7 mouse cellular contexts compared by ENCODE assay signal in the genomic region with DNA sequence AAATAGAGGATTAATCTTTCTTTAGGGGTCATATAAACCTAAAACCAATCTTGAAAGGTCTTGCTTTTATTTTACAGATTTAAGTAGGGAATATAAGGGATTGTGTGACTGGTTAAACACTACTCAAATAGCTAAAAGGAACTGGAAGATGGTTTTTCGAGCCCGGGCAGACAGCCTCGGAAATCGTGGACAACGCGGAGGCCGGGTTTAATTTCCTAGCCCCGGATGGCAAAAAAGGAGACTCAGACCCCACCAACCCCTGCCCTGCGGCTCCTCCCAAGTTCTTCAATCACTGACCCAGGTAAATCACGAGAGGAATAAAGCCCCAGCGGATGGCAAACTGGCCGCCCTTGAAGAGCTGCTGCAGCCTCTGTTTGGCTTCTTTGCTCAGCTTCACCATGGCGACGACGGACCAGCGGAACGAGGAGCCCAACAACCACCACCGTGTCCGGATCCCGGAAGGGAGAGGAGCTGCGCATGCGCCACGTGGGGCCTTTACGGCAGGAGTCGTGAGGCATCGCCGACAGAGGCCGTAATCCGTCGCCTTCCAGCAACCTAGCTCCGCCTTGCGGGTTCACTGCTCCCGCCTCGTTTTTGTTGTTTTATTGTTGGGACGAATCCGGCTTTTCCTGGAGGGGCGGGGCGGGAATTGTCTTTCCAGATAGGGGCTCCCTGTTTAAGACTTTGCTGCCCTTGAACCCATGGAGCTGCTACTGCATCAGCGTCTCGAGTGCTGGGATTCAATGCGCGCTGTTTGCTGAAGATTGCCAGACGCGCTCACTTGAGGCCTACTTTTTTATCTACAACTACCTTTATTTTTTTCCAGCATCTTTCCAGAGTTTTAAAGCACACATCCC. TPM values are rescaled to one million over a fixed set of nuclear protein-coding genes. Genes with fewer than 3 reads are reported as not detected.
DNase-seq lines count a peak whose midpoint lies in the region; ATAC-seq lines count a peak whose summit lies in the region.

Gene Tomm7 (minus strand): TSS at position 488 of the 857 bp plus-strand sequence.

- H3K9ac ChIP-seq in embryonic facial prominence, embryonic 12.5 days, result peak within 1 kb of the TSS; percentile 64
- peak within 1 kb of the TSS; percentile 60 for H3K9ac ChIP-seq in limb, embryonic 11.5 days (ENCODE audit: low read length)
- peak within 1 kb of the TSS; percentile 82 for H3K9ac ChIP-seq in midbrain, embryonic 14.5 days (replicated peaks; ENCODE audit: low read length)

- no peaks in the 10 kb centered on the region for H3K9me3 ChIP-seq in embryonic facial prominence, embryonic 12.5 days
- no peaks in the 10 kb centered on the region for H3K9me3 ChIP-seq in limb, embryonic 11.5 days (ENCODE audit: control insufficient read depth, low read length)
- no peaks in the 10 kb centered on the region for H3K9me3 ChIP-seq in midbrain, embryonic 14.5 days (ENCODE audit: control insufficient read depth, low read length)

- H3K4me3 ChIP-seq in embryonic facial prominence, embryonic 12.5 days, result peak within 1 kb of the TSS; percentile 66
- H3K4me3 ChIP-seq in limb, embryonic 11.5 days (ENCODE audit: low read depth, low read length), result peak within 1 kb of the TSS; percentile 61
- H3K4me3 ChIP-seq in midbrain, embryonic 14.5 days (replicated peaks; ENCODE audit: low read depth, low read length), result peak within 1 kb of the TSS; percentile 69

- peak; percentile 94 for ATAC-seq in embryonic facial prominence, embryonic 12.5 days (ENCODE audit: insufficient number of reproducible peaks, insufficient read depth, low FRiP score, low TSS enrichment)
- peak; percentile 86 for ATAC-seq in limb, embryonic 11.5 days (ENCODE audit: insufficient number of reproducible peaks, low FRiP score, low TSS enrichment, low read depth)
- peak; percentile 92 for ATAC-seq in midbrain, embryonic 14.5 days (ENCODE audit: low FRiP score, low TSS enrichment)

- peak within 1 kb of the TSS; percentile 82 for H3K27ac ChIP-seq in embryonic facial prominence, embryonic 12.5 days
- H3K27ac ChIP-seq in limb, embryonic 11.5 days (replicated peaks; ENCODE audit: low read depth, low read length), result peak within 1 kb of the TSS; percentile 48
- peak within 1 kb of the TSS; percentile 84 for H3K27ac ChIP-seq in midbrain, embryonic 14.5 days (replicated peaks; ENCODE audit: low read depth, low read length)

- H3K4me1 ChIP-seq in embryonic facial prominence, embryonic 12.5 days, result peaks cover 6% of the 10 kb centered on the region; the same call in 1 of the 2 replicates
- H3K4me1 ChIP-seq in limb, embryonic 11.5 days (ENCODE audit: control insufficient read depth, insufficient read depth, low read length), result no peaks in the 10 kb centered on the region
- H3K4me1 ChIP-seq in midbrain, embryonic 14.5 days (ENCODE audit: control insufficient read depth, insufficient read depth, low read length), result peaks cover 14% of the 10 kb centered on the region

- H3K27me3 ChIP-seq in embryonic facial prominence, embryonic 12.5 days, result no peaks in the 10 kb centered on the region
- no peaks in the 10 kb centered on the region for H3K27me3 ChIP-seq in limb, embryonic 11.5 days (ENCODE audit: control insufficient read depth, insufficient read depth, low read length)
- H3K27me3 ChIP-seq in midbrain, embryonic 14.5 days (ENCODE audit: control insufficient read depth, insufficient read depth, low read length), result no peaks in the 10 kb centered on the region

- peak within 1 kb of the TSS; percentile 75 for H3K4me2 ChIP-seq in embryonic facial prominence, embryonic 12.5 days (replicated peaks)
- peak within 1 kb of the TSS; percentile 51 for H3K4me2 ChIP-seq in limb, embryonic 11.5 days (ENCODE audit: low read depth, severe bottlenecking)
- peak within 1 kb of the TSS; percentile 83 for H3K4me2 ChIP-seq in midbrain, embryonic 14.5 days (ENCODE audit: low read length)

- H3K36me3 ChIP-seq in embryonic facial prominence, embryonic 12.5 days, result peaks cover 7% of the 10 kb centered on the region
- peaks cover 2% of the 10 kb centered on the region; the same call in 1 of the 2 replicates for H3K36me3 ChIP-seq in limb, embryonic 11.5 days (ENCODE audit: control insufficient read depth, insufficient read depth, low read length)
- H3K36me3 ChIP-seq in midbrain, embryonic 14.5 days (ENCODE audit: control insufficient read depth, insufficient read depth, low read length), result peaks cover 8% of the 10 kb centered on the region

- under 1% methylated on average over 44 of the region's 44 CpGs for WGBS in embryonic facial prominence, embryonic 12.5 days
- WGBS in limb, embryonic 11.5 days, result under 1% methylated on average over 44 of the region's 44 CpGs
- WGBS in midbrain, embryonic 14.5 days, result 0% methylated on average over 44 of the region's 44 CpGs

- DNase-seq in adrenal gland, postnatal 25 days, result peak; percentile 97
- peak; percentile 100 for DNase-seq in heart, adult 11 months
- DNase-seq in kidney, adult 18-20 months, result peak; percentile 95
- peak; percentile 97 for DNase-seq in limb, embryonic 11.5 days (ENCODE audit: low spot score)
- DNase-seq in midbrain, embryonic 14.5 days, result peak; percentile 98
- peak; percentile 90 to 93 for DNase-seq in spleen, adult 18-20 months

RNA-seq across cellular contexts. Expression of gene Tomm7, which starts in this region (rescaled TPM):
- 99.7 and 118 TPM in 2 replicates for total RNA-seq in adrenal gland, postnatal 25 days (2021)
- 111 and 118 TPM in 2 replicates for polyA plus RNA-seq in embryonic facial prominence, embryonic 12.5 days (2016; fragmentation: Nextera tagmentation; extraction: Ambion mirVana)
- 145 and 153 TPM in 2 replicates for polyA plus RNA-seq in limb, embryonic 11.5 days (2014; fragmentation: Nextera tagmentation; extraction: Ambion mirVana)
- polyA plus RNA-seq in midbrain, embryonic 14.5 days (2014; fragmentation: Nextera tagmentation; extraction: Ambion mirVana), result 84.0 and 103 TPM in 2 replicates

Comparison
In these comparisons a context has a peak if more than half of its experiments do, and no peak if none do; other contexts are left out.
1. Peak in every context shown above with its lines: DNase-seq, ATAC-seq, H3K4me3 ChIP-seq and H3K27ac ChIP-seq.